Mouse (Mus musculus) liver, embryonic 14.5 days (tissue): ENCODE measurements at regions not wholly inside any gene's neighbourhood (a gene's known extent, or its start where the extent isn't known, plus 50 kb on each side); places are given as distances from the start of the nearest gene placed in this dataset.
A peak's percentile ranks its signal among the peaks of the same experiment; 100 is the strongest.

Experiments used
- ATAC-seq: fragments of 200-750 bp; cut with Nextera tagmentation; 2 replicates; pipeline ENCODE4 v1.8.0; 2017; ENCODE audit warnings: moderate number of reproducible peaks, mild to moderate bottlenecking, moderate library complexity; ENCODE audit not compliant: insufficient read depth
- DNase-seq, 3 experiments: peaks; one replicate each; pipeline ENCODE4 v3.0.0-alpha.2; 2012 to 2013; ENCODE audit warnings: low read depth in 3 of 3, low spot score in 3 of 3
- H3K27ac ChIP-seq: fragments of 300-500 bp; sonication (generic); 2 replicates; pipeline ENCODE4 v1.5.1; 2014; ENCODE audit warnings: moderate library complexity, mild to moderate bottlenecking, control low read depth, inconsistent platforms
- H3K27me3 ChIP-seq: fragments of 300-500 bp; sonication (generic); 2 replicates; pipeline ENCODE4 v1.6.1; 2014; ENCODE audit warnings: mild to moderate bottlenecking, low read length, moderate library complexity; ENCODE audit not compliant: control insufficient read depth, insufficient read depth
- H3K36me3 ChIP-seq: fragments of 300-500 bp; sonication (generic); replicated peaks from 2 replicates; pipeline ENCODE4 v1.6.1; 2014; ENCODE audit warnings: low read depth; ENCODE audit not compliant: control insufficient read depth, insufficient read depth
- H3K4me1 ChIP-seq, 2 experiments: fragments of 200-500 bp in 1 of 2; fragments of 300-500 bp in 1 of 2; sonication (generic) in 1 of 2; replicated peaks; 2 replicates each; pipeline ENCODE4 v1.6.1; 2012 to 2014; ENCODE audit warnings: antibody characterized with exemption in 1 of 2, inconsistent platforms in 1 of 2, low read length in 1 of 2; ENCODE audit not compliant: control insufficient read depth in 2 of 2, insufficient read depth in 2 of 2
- H3K4me2 ChIP-seq: fragments of 300-500 bp; sonication (generic); 2 replicates; pipeline ENCODE4 v1.6.1; 2014; ENCODE audit warnings: low read depth, mild to moderate bottlenecking, control low read depth, moderate library complexity
- H3K4me3 ChIP-seq, 2 experiments: fragments of 200-500 bp in 1 of 2; fragments of 300-500 bp in 1 of 2; sonication (generic) in 1 of 2; 2 replicates each; pipeline ENCODE4 v1.5.1; 2012 to 2014; ENCODE audit warnings: low read depth in 2 of 2, low read length in 2 of 2, mild to moderate bottlenecking in 2 of 2, control low read depth in 1 of 2, inconsistent platforms in 1 of 2, moderate library complexity in 1 of 2; ENCODE audit not compliant: insufficient read depth in 1 of 2
- H3K9ac ChIP-seq: fragments of 300-500 bp; sonication (generic); replicated peaks from 2 replicates; pipeline ENCODE4 v1.6.1; 2014; ENCODE audit warnings: mild to moderate bottlenecking, control low read depth, moderate library complexity
- H3K9me3 ChIP-seq: fragments of 300-500 bp; sonication (generic); 2 replicates; pipeline ENCODE4 v1.6.1; 2016; ENCODE audit warnings: low read length, mixed read lengths; ENCODE audit not compliant: control insufficient read depth
- CTCF ChIP-seq: IDR thresholded peaks from 2 replicates; pipeline ENCODE4 v1.5.1; 2016; ENCODE audit warnings: antibody characterized with exemption, low read depth, control low read depth
- EP300 ChIP-seq: IDR thresholded peaks from 2 replicates; pipeline ENCODE4 v1.6.1; 2016; ENCODE audit warnings: antibody characterized with exemption, low read depth
- WGBS: fragments of 180-500 bp; shearing (Covaris S2); extraction: QIAGEN DNeasy Blood & Tissue Kit; methylation state at CpG from one replicate; pipeline ENCODE4 v1.1.7; 2014; ENCODE audit not compliant: insufficient replicate concordance; 5-methylcytosine and 5-hydroxymethylcytosine counted together

GRCm38 (mm10) chr17:70929582-70929981 is 72.9 kb upstream of the Myom1 start:
- 64% methylated on average over 1 of the region's 1 CpGs for WGBS
- no peaks in the 10 kb centered on the region for H3K27me3 ChIP-seq
- H3K9me3 ChIP-seq, result no peaks in the 10 kb centered on the region
- ATAC-seq (no peak), DNase-seq (no peak)
- H3K4me1 ChIP-seq, result no peaks in the 10 kb centered on the region
- H3K27ac ChIP-seq, result no peak overlapping the region
- H3K9ac ChIP-seq, result no peak overlapping the region
- H3K4me3 ChIP-seq, result no peak overlapping the region
- no peaks in the 10 kb centered on the region for H3K36me3 ChIP-seq
- TF ChIP-seq EP300, result no peak
- H3K4me2 ChIP-seq, result no peak overlapping the region

- H3K36me3 ChIP-seq, result no peaks in the 10 kb centered on the region
- H3K9ac ChIP-seq, result no peak overlapping the region
- H3K4me2 ChIP-seq, result no peak overlapping the region
- 49% methylated on average over 8 of the region's 8 CpGs for WGBS
- no peaks in the 10 kb centered on the region for H3K9me3 ChIP-seq
- ATAC-seq (no peak), DNase-seq (no peak)
- TF ChIP-seq CTCF (no peak), EP300 (no peak)
- peak overlapping the region in 1 of 2 experiments; percentile 13; a peak in 1 of 4 replicates for H3K4me3 ChIP-seq
- no peaks in the 10 kb centered on the region for H3K27me3 ChIP-seq
- no peaks in the 10 kb centered on the region for H3K4me1 ChIP-seq
- no peak overlapping the region for H3K27ac ChIP-seq
These were observed 71.3 kb upstream of the Tgif1 start for GRCm38 (mm10) chr17:70924565-70925220.

GRCm38 (mm10) chr17:70921681-70922080 is 68.3 kb upstream of the Tgif1 start:
- Histone ChIP-seq H3K27ac (no peak overlapping the region), H3K4me2 (no peak overlapping the region), H3K36me3 (no peaks in the 10 kb centered on the region), H3K4me1 (no peaks in the 10 kb centered on the region), H3K9me3 (no peaks in the 10 kb centered on the region), H3K4me3 (no peak overlapping the region), H3K9ac (no peak overlapping the region), H3K27me3 (no peaks in the 10 kb centered on the region)
- WGBS, result 57% methylated on average over 13 of the region's 13 CpGs
- DNase-seq (no peak), ATAC-seq (no peak)
- TF ChIP-seq EP300 (no peak), CTCF (no peak)

- no peaks in the 10 kb centered on the region for H3K27me3 ChIP-seq
- no peaks in the 10 kb centered on the region for H3K4me1 ChIP-seq
- no peaks in the 10 kb centered on the region for H3K9me3 ChIP-seq
- no peak overlapping the region for H3K4me2 ChIP-seq
- ATAC-seq (no peak), DNase-seq (no peak)
- no peak overlapping the region for H3K4me3 ChIP-seq
- H3K27ac ChIP-seq, result no peak overlapping the region
- no peaks in the 10 kb centered on the region for H3K36me3 ChIP-seq
- no peak overlapping the region for H3K9ac ChIP-seq
- TF ChIP-seq CTCF, result no peak
- no peak for TF ChIP-seq EP300
These were observed 66.8 kb upstream of the Tgif1 start for GRCm38 (mm10) chr17:70920181-70920580.

GRCm38 (mm10) chr17:70917183-70917935 is 64.0 kb upstream of the Tgif1 start:
- Histone ChIP-seq H3K4me1 (no peaks in the 10 kb centered on the region), H3K9ac (no peak overlapping the region), H3K27ac (no peak overlapping the region), H3K9me3 (no peaks in the 10 kb centered on the region), H3K4me2 (no peak overlapping the region), H3K36me3 (no peaks in the 10 kb centered on the region), H3K4me3 (no peak overlapping the region), H3K27me3 (no peaks in the 10 kb centered on the region)
- no peak for DNase-seq
- WGBS, result 69% methylated on average over 19 of the region's 19 CpGs
- no peak for TF ChIP-seq EP300
- no peak for TF ChIP-seq CTCF
- no peak for ATAC-seq
